Mouse (Mus musculus): ENCODE measurements around the gene Nfx1. TPM values are rescaled to one million over a fixed set of nuclear protein-coding genes. Genes with fewer than 3 reads are reported as not detected.

Nfx1 gene
- polyA plus RNA-seq, 1 experiment from 2014 or later = 93.7 TPM

DNA sequence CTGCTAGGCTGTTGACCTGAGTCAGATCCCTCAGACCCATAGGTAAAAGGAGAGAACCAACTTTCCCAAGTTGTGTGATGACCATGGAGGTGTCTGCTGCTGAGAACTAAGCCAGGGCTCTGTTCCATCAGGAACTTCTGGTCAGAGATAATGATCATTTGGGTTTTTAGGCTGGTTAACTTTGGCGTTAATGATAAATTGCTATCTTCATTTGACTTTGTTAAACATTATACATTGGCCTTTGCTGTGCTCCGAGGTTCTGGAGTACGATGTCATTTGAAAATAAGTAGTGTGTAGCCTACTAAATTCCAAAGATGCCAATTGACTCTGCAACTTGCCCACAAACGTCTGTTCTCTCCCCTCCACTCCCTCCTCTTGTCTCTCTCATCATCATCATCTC lies 1.5 kb upstream of the Nfx1 start:
- Histone ChIP-seq H3K9me3 (replicated peaks; ENCODE audit: control insufficient read depth, low read length) (no peaks in the 10 kb centered on the region), H3K36me3 (replicated peaks; ENCODE audit: control insufficient read depth, insufficient read depth, low read depth, low read length) (no peaks in the 10 kb centered on the region; the same call in 1 of the 2 replicates), H3K27me3 (ENCODE audit: control insufficient read depth, insufficient read depth, low read length) (no peaks in the 10 kb centered on the region), H3K27ac (replicated peaks; ENCODE audit: low read depth, low read length) (no peak overlapping the region), H3K9ac (replicated peaks; ENCODE audit: low read length) (no peak overlapping the region), H3K4me3 (ENCODE audit: low read depth, low read length) (no peak overlapping the region), H3K4me2 (ENCODE audit: low read depth, low read length) (no peak overlapping the region), H3K4me1 (ENCODE audit: control insufficient read depth, insufficient read depth, low read length) (no peaks in the 10 kb centered on the region)
- ATAC-seq (replicated peaks; ENCODE audit: insufficient number of reproducible peaks, low FRiP score, low TSS enrichment, low read depth) (no peak), DNase-seq (ENCODE audit: low spot score) (no peak)
- WGBS = 79% methylated on average over 4 of the region's 4 CpGs

DNA sequence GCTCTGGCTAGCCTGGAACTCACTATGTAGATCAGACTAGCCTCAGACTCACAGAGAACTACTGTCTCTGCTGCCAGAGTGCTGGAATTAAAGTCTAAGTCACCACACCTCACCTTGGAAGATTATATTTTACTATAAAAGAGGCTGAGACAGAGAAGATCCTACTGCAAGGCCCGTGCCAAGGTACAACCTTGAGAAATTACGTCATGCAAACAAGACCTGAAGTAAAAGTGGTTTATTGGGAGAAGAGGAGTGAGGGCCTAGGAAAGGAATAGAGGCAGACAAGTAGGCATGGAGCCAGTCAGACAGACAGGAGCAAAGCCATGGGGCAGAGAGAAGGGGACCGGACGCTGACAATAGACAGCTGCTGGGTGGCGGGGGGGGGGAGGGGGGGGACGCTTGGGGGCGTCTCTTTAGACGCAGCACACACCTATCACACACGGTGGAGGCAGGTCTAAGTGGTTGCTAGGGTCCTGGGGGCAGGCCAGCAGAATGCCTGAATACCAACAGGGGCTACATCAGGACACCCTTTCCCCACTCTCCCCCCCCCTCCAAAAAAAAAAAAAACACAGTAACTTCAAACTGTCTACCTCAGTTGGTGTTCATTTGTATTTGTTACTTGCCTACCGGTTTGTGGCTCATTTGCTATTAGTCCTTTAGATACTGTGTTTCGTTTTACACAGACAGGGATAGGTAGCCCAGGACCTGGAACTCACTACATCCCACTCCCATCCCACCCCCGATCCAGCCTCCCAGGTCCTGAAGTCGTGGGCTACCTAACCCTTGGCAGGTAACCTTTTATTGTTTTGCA lies 720 bp upstream of the Nfx1 start:
- Histone ChIP-seq H3K4me2 (ENCODE audit: low read depth, low read length) (peak overlapping the region; percentile 68), H3K36me3 (replicated peaks; ENCODE audit: control insufficient read depth, insufficient read depth, low read depth, low read length) (no peaks in the 10 kb centered on the region; the same call in 1 of the 2 replicates), H3K4me1 (ENCODE audit: control insufficient read depth, insufficient read depth, low read length) (no peaks in the 10 kb centered on the region), H3K27ac (replicated peaks; ENCODE audit: low read depth, low read length) (peak overlapping the region; percentile 73), H3K27me3 (ENCODE audit: control insufficient read depth, insufficient read depth, low read length) (no peaks in the 10 kb centered on the region), H3K9ac (replicated peaks; ENCODE audit: low read length) (peak overlapping the region; percentile 84), H3K9me3 (replicated peaks; ENCODE audit: control insufficient read depth, low read length) (no peaks in the 10 kb centered on the region), H3K4me3 (ENCODE audit: low read depth, low read length) (peak overlapping the region; percentile 99)
- ATAC-seq (replicated peaks; ENCODE audit: insufficient number of reproducible peaks, low FRiP score, low TSS enrichment, low read depth) (peak; percentile 45; the same call in 1 of the 2 replicates), DNase-seq (ENCODE audit: low spot score) (no peak)
- WGBS = 15% methylated on average over 12 of the region's 13 CpGs

DNA sequence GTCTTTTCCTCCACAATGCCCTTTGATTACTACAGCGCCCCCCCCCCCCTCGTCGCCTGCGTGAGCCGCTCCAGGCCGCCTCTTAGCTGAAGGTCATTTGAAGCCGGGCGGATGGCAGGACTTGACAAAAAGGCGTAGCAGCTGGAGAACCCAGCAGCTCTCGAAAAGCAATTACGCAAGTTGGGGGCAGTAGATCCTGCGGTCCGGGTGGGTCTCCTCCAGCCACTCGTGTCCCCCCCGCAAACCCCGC lies 189 bp upstream of the Nfx1 start:
- WGBS = 1% methylated on average over 16 of the region's 16 CpGs

DNA sequence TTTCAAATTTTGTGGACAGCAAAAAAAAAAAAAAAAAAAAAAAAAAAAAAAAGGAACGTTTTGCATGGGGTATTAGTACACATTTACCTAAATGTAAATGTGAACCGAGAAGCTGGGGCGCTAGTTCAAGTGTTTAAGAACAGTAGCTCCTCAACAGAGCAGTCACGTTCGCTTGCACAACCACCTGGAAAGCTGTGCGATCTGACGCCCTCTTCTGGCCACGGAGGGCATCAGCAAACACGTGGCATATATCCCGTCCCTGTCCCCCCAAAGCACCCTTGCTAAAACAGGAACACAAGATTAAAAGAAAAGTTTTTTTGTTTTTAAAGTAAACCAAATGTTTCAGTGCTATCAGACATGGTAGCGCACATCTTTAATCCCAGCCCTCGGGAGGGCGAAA lies 1.0 kb downstream of the Nfx1 start:
- H3K27ac ChIP-seq (replicated peaks; ENCODE audit: low read depth, low read length) = no peak overlapping the region
- H3K4me3 ChIP-seq (ENCODE audit: low read depth, low read length) = peak overlapping the region; percentile 99
- 22% methylated on average over 13 of the region's 13 CpGs for WGBS
- ATAC-seq (replicated peaks; ENCODE audit: insufficient number of reproducible peaks, low FRiP score, low TSS enrichment, low read depth) (no peak), DNase-seq (ENCODE audit: low spot score) (peak; percentile 40)
- peaks cover 3% of the 10 kb centered on the region; the same call in 1 of the 2 replicates for H3K36me3 ChIP-seq (replicated peaks; ENCODE audit: control insufficient read depth, insufficient read depth, low read depth, low read length)
- H3K4me1 ChIP-seq (ENCODE audit: control insufficient read depth, insufficient read depth, low read length) = no peaks in the 10 kb centered on the region
- H3K9me3 ChIP-seq (replicated peaks; ENCODE audit: control insufficient read depth, low read length) = no peaks in the 10 kb centered on the region
- peak overlapping the region; percentile 68 for H3K4me2 ChIP-seq (ENCODE audit: low read depth, low read length)
- H3K27me3 ChIP-seq (ENCODE audit: control insufficient read depth, insufficient read depth, low read length) = no peaks in the 10 kb centered on the region
- H3K9ac ChIP-seq (replicated peaks; ENCODE audit: low read length) = peak overlapping the region; percentile 84

More for the DNA sequence above, 189 bp upstream of the Nfx1 start:
- H3K9ac ChIP-seq (replicated peaks; ENCODE audit: low read length) = peak overlapping the region; percentile 84
- H3K27me3 ChIP-seq (ENCODE audit: control insufficient read depth, insufficient read depth, low read length) = no peaks in the 10 kb centered on the region
- ATAC-seq (replicated peaks; ENCODE audit: insufficient number of reproducible peaks, low FRiP score, low TSS enrichment, low read depth) = no peak; the same call in 1 of the 2 replicates
- peak overlapping the region; percentile 73 for H3K27ac ChIP-seq (replicated peaks; ENCODE audit: low read depth, low read length)
- H3K36me3 ChIP-seq (replicated peaks; ENCODE audit: control insufficient read depth, insufficient read depth, low read depth, low read length) = no peaks in the 10 kb centered on the region
- peak overlapping the region; percentile 68 for H3K4me2 ChIP-seq (ENCODE audit: low read depth, low read length)
- DNase-seq (ENCODE audit: low spot score) = no peak
- no peaks in the 10 kb centered on the region for H3K4me1 ChIP-seq (ENCODE audit: control insufficient read depth, insufficient read depth, low read length)
- H3K9me3 ChIP-seq (replicated peaks; ENCODE audit: control insufficient read depth, low read length) = no peaks in the 10 kb centered on the region
- peak overlapping the region; percentile 99 for H3K4me3 ChIP-seq (ENCODE audit: low read depth, low read length)

DNA sequence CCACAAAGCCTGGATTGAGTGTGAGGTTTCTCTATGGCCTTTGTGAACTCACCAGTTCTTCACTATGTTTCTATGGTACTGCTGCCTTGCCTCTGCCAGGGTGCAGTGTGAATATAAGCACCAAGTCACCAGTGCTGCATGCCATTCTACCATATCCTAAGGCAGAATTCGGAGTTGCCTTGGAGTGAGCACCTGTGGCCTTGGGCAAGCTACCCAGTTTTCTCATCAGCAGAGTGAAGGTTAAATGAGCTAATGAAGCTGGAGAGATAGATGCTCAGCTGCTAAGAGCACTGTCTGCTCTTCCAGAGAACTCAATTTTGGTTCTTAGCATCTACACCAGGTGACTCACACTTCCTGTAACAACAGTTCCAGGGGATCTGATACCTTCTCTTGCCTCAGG lies 3.3 kb downstream of the Nfx1 start:
- Histone ChIP-seq H3K4me1 (ENCODE audit: control insufficient read depth, insufficient read depth, low read length) (no peaks in the 10 kb centered on the region), H3K9ac (replicated peaks; ENCODE audit: low read length) (no peak overlapping the region), H3K4me3 (ENCODE audit: low read depth, low read length) (no peak overlapping the region), H3K9me3 (replicated peaks; ENCODE audit: control insufficient read depth, low read length) (no peaks in the 10 kb centered on the region), H3K27me3 (ENCODE audit: control insufficient read depth, insufficient read depth, low read length) (no peaks in the 10 kb centered on the region), H3K4me2 (ENCODE audit: low read depth, low read length) (no peak overlapping the region), H3K27ac (replicated peaks; ENCODE audit: low read depth, low read length) (no peak overlapping the region), H3K36me3 (replicated peaks; ENCODE audit: control insufficient read depth, insufficient read depth, low read depth, low read length) (peaks cover 5% of the 10 kb centered on the region; the same call in 1 of the 2 replicates)
- ATAC-seq (replicated peaks; ENCODE audit: insufficient number of reproducible peaks, low FRiP score, low TSS enrichment, low read depth) = no peak
- DNase-seq (ENCODE audit: low spot score) = no peak
- 98% methylated on average over 1 of the region's 1 CpGs for WGBS

DNA sequence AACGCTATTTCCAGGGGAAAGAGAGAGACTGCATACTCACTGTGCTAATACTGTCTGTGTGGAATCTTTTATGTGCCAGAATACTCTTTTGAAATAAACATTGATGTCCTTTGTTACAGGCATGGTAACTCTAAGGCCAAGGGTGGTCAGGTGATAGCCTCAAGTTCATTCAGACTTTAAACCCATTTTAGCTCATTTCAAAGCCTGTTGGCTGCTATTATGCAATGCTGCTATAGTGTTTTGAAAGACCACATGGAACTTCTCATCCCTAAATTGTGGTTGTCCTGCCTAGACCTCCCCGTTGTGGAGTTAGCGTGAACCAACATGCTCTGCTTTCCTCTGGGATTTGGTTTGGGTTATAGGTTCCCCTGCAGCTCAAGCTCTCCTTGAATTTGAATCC lies 5.0 kb downstream of the Nfx1 start:
- Histone ChIP-seq H3K27me3 (ENCODE audit: control insufficient read depth, insufficient read depth, low read length) (no peaks in the 10 kb centered on the region), H3K9me3 (replicated peaks; ENCODE audit: control insufficient read depth, low read length) (no peaks in the 10 kb centered on the region), H3K36me3 (replicated peaks; ENCODE audit: control insufficient read depth, insufficient read depth, low read depth, low read length) (peaks cover 5% of the 10 kb centered on the region; the same call in 1 of the 2 replicates), H3K27ac (replicated peaks; ENCODE audit: low read depth, low read length) (no peak overlapping the region), H3K9ac (replicated peaks; ENCODE audit: low read length) (no peak overlapping the region), H3K4me1 (ENCODE audit: control insufficient read depth, insufficient read depth, low read length) (no peaks in the 10 kb centered on the region), H3K4me2 (ENCODE audit: low read depth, low read length) (no peak overlapping the region), H3K4me3 (ENCODE audit: low read depth, low read length) (no peak overlapping the region)
- WGBS = 94% methylated on average over 3 of the region's 3 CpGs
- DNase-seq (ENCODE audit: low spot score) (no peak), ATAC-seq (replicated peaks; ENCODE audit: insufficient number of reproducible peaks, low FRiP score, low TSS enrichment, low read depth) (no peak)

DNA sequence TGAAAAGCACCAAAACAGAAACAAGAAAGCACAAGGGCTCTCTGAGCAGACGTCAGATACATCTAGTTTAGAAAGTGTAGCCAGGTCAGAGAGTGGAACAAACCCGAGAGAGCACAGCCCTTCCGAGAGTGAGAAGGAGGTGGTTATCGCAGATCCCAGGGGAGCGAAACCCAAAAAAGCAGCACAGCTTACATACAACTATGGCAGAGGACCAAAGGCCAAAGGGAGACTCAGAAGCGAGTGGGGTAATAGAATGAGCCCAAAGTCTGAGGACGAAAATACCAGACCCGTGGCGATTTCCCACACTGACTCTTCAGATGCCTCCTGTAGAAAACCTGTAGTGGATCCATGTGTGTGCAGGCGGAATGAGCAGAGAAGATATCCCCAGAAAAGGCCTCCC lies 5.9 kb downstream of the Nfx1 start:
- no peak for ATAC-seq (replicated peaks; ENCODE audit: insufficient number of reproducible peaks, low FRiP score, low TSS enrichment, low read depth)
- Histone ChIP-seq H3K9ac (replicated peaks; ENCODE audit: low read length) (no peak overlapping the region), H3K9me3 (replicated peaks; ENCODE audit: control insufficient read depth, low read length) (no peaks in the 10 kb centered on the region), H3K4me1 (ENCODE audit: control insufficient read depth, insufficient read depth, low read length) (no peaks in the 10 kb centered on the region), H3K36me3 (replicated peaks; ENCODE audit: control insufficient read depth, insufficient read depth, low read depth, low read length) (peaks cover 5% of the 10 kb centered on the region; the same call in 1 of the 2 replicates), H3K4me2 (ENCODE audit: low read depth, low read length) (no peak overlapping the region), H3K4me3 (ENCODE audit: low read depth, low read length) (no peak overlapping the region), H3K27me3 (ENCODE audit: control insufficient read depth, insufficient read depth, low read length) (no peaks in the 10 kb centered on the region), H3K27ac (replicated peaks; ENCODE audit: low read depth, low read length) (no peak overlapping the region)
- no peak for DNase-seq (ENCODE audit: low spot score)
- WGBS = 93% methylated on average over 10 of the region's 10 CpGs

DNA sequence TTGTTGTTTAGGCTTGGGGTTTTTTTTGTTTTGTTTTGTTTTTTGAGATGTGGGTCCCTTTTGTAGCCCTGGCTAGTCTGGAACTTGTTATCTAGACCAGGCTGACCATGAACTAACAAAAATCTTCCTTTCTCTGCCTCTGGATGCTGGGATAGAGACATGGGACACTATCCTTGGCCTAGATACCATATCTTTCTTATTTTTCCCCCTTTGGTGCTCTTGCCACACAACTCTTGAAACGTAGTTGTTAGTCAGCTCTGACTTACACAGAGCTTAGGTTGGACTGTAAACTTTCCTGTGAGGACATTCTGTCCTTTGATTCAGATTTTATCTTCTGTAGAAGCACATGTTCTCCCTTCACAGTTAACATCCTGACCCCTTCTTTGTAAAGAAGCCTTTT lies 8.7 kb downstream of the Nfx1 start:
- Histone ChIP-seq H3K27me3 (ENCODE audit: control insufficient read depth, insufficient read depth, low read length) (no peaks in the 10 kb centered on the region), H3K36me3 (replicated peaks; ENCODE audit: control insufficient read depth, insufficient read depth, low read depth, low read length) (peaks cover 5% of the 10 kb centered on the region; the same call in 1 of the 2 replicates), H3K9me3 (replicated peaks; ENCODE audit: control insufficient read depth, low read length) (no peaks in the 10 kb centered on the region), H3K4me1 (ENCODE audit: control insufficient read depth, insufficient read depth, low read length) (no peaks in the 10 kb centered on the region), H3K4me3 (ENCODE audit: low read depth, low read length) (no peak overlapping the region), H3K9ac (replicated peaks; ENCODE audit: low read length) (no peak overlapping the region), H3K4me2 (ENCODE audit: low read depth, low read length) (no peak overlapping the region), H3K27ac (replicated peaks; ENCODE audit: low read depth, low read length) (no peak overlapping the region)
- 83% methylated on average over 1 of the region's 1 CpGs for WGBS
- DNase-seq (ENCODE audit: low spot score) = no peak
- ATAC-seq (replicated peaks; ENCODE audit: insufficient number of reproducible peaks, low FRiP score, low TSS enrichment, low read depth) = no peak
